In genomic region chr1:167374003-167374784, GRCm38 (mm10) we compare ENCODE assay signal across 8 mouse cellular contexts. TPM values are rescaled to one million over a fixed set of nuclear protein-coding genes. Genes with fewer than 3 reads are reported as not detected.
DNase-seq lines count a peak whose midpoint lies in the region; ATAC-seq and TF ChIP-seq lines count a peak whose summit lies in the region.

No protein-coding gene starts in this region.

- DNase-seq in B cell, adult 2 months = peak; percentile 87 to 89
- peak; percentile 43 for DNase-seq in brain, adult 2 months (ENCODE audit: low read depth, low spot score)
- DNase-seq in forelimb bud, embryonic 11.5 days (ENCODE audit: low read depth, low spot score) = peak; percentile 34
- DNase-seq in kidney, postnatal 14 days = peak; percentile 84
- DNase-seq in thymus, postnatal 0 days (ENCODE audit: low spot score) = peak; percentile 77
- DNase-seq in layer of hippocampus, postnatal 36 days = no peak
- DNase-seq in left cerebral cortex, adult 2 months (ENCODE audit: extremely low spot score in 1 of 2, low spot score in 2 of 2) = no peak

- no peak overlapping the region for H3K4me3 ChIP-seq in left cerebral cortex, adult 2 months

- no peak for TF ChIP-seq CTCF in left cerebral cortex, adult 2 months (IDR thresholded peaks at IDR 0.05)

- peak; percentile 63 for ATAC-seq in megakaryocyte progenitor cell, adult 5-6 weeks (replicated peaks; ENCODE audit: poor library complexity)

- intact Hi-C loops in left cerebral cortex, adult 2 months (cut with DNase I) = no loop called here

- no peak overlapping the region for H3K27ac ChIP-seq in left cerebral cortex, adult 2 months

RNA-seq across cellular contexts. Expression of gene Mgst3, which starts 19.4 kb away (rescaled TPM):
- 14.0 and 16.5 TPM in 2 replicates for total RNA-seq in megakaryocyte progenitor cell, adult 5-6 weeks (2015)
- total RNA-seq in megakaryocyte progenitor cell, adult 5-6 weeks (2017) = 11.8 and 18.1 TPM in 2 replicates
- polyA plus RNA-seq in thymus, postnatal 0 days (2015; fragmentation: Nextera tagmentation; extraction: Ambion mirVana) = 36.5 and 40.7 TPM in 2 replicates
- 10 to 100 TPM; 68.7 to 70.9 TPM for total RNA-seq in layer of hippocampus, postnatal 36 days (2021)
- 10 to 100 TPM; 93.9 to 94.5 TPM for total RNA-seq in left cerebral cortex, adult 2 months (2021)

RNA-seq across cellular contexts. Expression of gene Aldh9a1, which starts 24.4 kb away (rescaled TPM):
- total RNA-seq in megakaryocyte progenitor cell, adult 5-6 weeks (2015) = 43.1 and 45.0 TPM in 2 replicates
- total RNA-seq in megakaryocyte progenitor cell, adult 5-6 weeks (2017) = 36.3 and 46.6 TPM in 2 replicates
- 66.9 and 68.6 TPM in 2 replicates for polyA plus RNA-seq in thymus, postnatal 0 days (2015; fragmentation: Nextera tagmentation; extraction: Ambion mirVana)
- total RNA-seq in layer of hippocampus, postnatal 36 days (2021) = 10 to 100 TPM; 20.1 to 24.5 TPM
- 10 to 100 TPM; 17.4 to 20.4 TPM for total RNA-seq in left cerebral cortex, adult 2 months (2021)

Comparison
In these comparisons a context has a peak if more than half of its experiments do, and no peak if none do; other contexts are left out.
1. DNase-seq: peak in B cell, adult 2 months (2 of 2), brain, adult 2 months (single experiment), forelimb bud, embryonic 11.5 days (single experiment), kidney, postnatal 14 days (single experiment) and thymus, postnatal 0 days (single experiment); none in layer of hippocampus, postnatal 36 days (0 of 2) and left cerebral cortex, adult 2 months (0 of 2).